Mouse (Mus musculus) B cell, adult 2 months (primary cell): Measurements from ENCODE around the gene Prss22.
"Not testable (repeated sequence)": the region's sequence is repeated elsewhere in the genome, so short reads cannot be mapped to it uniquely, and the experiment has no call there.

ENCODE experiments used
- DNase-seq, 2 experiments: peaks; one replicate each; pipeline ENCODE4 v3.0.0; 2022

Gene Prss22

GRCm38 (mm10) chr17:23994667-23995066, 3.2 kb downstream of the Prss22 start:
- DNase-seq, result no peak

GRCm38 (mm10) chr17:23993559-23994428, 4.1 kb downstream of the Prss22 start:
- DNase-seq, result peak; percentile 87 to 89

- no peak for DNase-seq
Observed at GRCm38 (mm10) chr17:23992789-23993553, 4.9 kb downstream of the Prss22 start.

GRCm38 (mm10) chr17:23989802-23990201, 8.1 kb downstream of the Prss22 start:
- no peak for DNase-seq

GRCm38 (mm10) chr17:23984989-23985388, 12.9 kb downstream of the Prss22 start:
- DNase-seq, result no peak

GRCm38 (mm10) chr17:23982912-23983311, 15.0 kb downstream of the Prss22 start:
- no peak for DNase-seq

GRCm38 (mm10) chr17:23980297-23980909, 17.5 kb downstream of the Prss22 start, which contains the start of gene Prss30:
Gene Prss30, minus strand, starts transcription at chr17:23980566.
- no peak for DNase-seq

- no peak for DNase-seq
Observed at GRCm38 (mm10) chr17:23979471-23979870, 18.4 kb downstream of the Prss22 start.

- DNase-seq, result no peak
Observed at GRCm38 (mm10) chr17:23976665-23977064, 21.2 kb downstream of the Prss22 start.

GRCm38 (mm10) chr17:23971315-23971714, 26.6 kb downstream of the Prss22 start:
- no peak for DNase-seq

GRCm38 (mm10) chr17:23969231-23969630, 28.7 kb downstream of the Prss22 start:
- DNase-seq, result peak; percentile 71 to 76

- no peak for DNase-seq
Observed at GRCm38 (mm10) chr17:23968780-23969179, 29.1 kb downstream of the Prss22 start.

- DNase-seq, result peak; percentile 19 to 21
Observed at GRCm38 (mm10) chr17:23966658-23967401, 31.1 kb downstream of the Prss22 start.

- DNase-seq, result no peak
Observed at GRCm38 (mm10) chr17:23965805-23966425, 32.0 kb downstream of the Prss22 start.

- no peak for DNase-seq
Observed at GRCm38 (mm10) chr17:23961573-23962122, 36.3 kb downstream of the Prss22 start.

GRCm38 (mm10) chr17:23960084-23960738, 37.7 kb downstream of the Prss22 start:
- DNase-seq, result peak; percentile 78 to 79

- DNase-seq, result no peak
Observed at GRCm38 (mm10) chr17:23955174-23955573, 42.7 kb downstream of the Prss22 start, which contains the start of gene Sbpl. Gene Sbpl, minus strand, starts transcription at chr17:23955274.

GRCm38 (mm10) chr17:23950828-23951227, 47.1 kb downstream of the Prss22 start:
- not testable (repeated sequence) for DNase-seq

GRCm38 (mm10) chr17:23949068-23949467, 48.8 kb downstream of the Prss22 start:
- no peak for DNase-seq

- not testable (repeated sequence) for DNase-seq
Observed at GRCm38 (mm10) chr17:23947486-23947885, 50.4 kb downstream of the Prss22 start.
